Mouse (Mus musculus) gastrocnemius, postnatal 25 days (tissue): ENCODE results near the gene Padi3. TPM values are rescaled to one million over a fixed set of nuclear protein-coding genes. Genes with fewer than 3 reads are reported as not detected.

Experiments used
- DNase-seq: peaks from one replicate; pipeline ENCODE4 v3.0.0; 2022
- long read RNA-seq, 2 experiments: library from polyadenylated mRNA; stranded (forward); transcript quantifications; one replicate each; pipeline ENCODE4 v2.0.0; 2021
- total RNA-seq, 2 experiments: library from RNA; stranded (reverse); gene quantifications; 1 replicate in 1 of 2; 2 replicates in 1 of 2; pipeline ENCODE4 v1.2.3; 2021

The Padi3 gene
- total RNA-seq, result 1 to 10 TPM; 1.8 to 3.1 TPM
- long read RNA-seq, experiment 1, partial matches to known transcripts, result 0 of 1 reads
- long read RNA-seq, experiment 1, other reads (novel, unspliced or antisense), result 1 of 1 reads
- long read RNA-seq, experiment 2, partial matches to known transcripts, result 0 of 3 reads
- long read RNA-seq, experiment 2, other reads (novel, unspliced or antisense), result 3 of 3 reads

GRCm38 (mm10) chr4:140810458-140811260, at the start of gene Padi3:
TSS of gene Padi3 (minus strand) at chr4:140810648.
- DNase-seq, result no peak

GRCm38 (mm10) chr4:140859291-140859690, 48.8 kb upstream of the Padi3 start:
- no peak for DNase-seq

- no peak for DNase-seq
Observed at GRCm38 (mm10) chr4:140857813-140858212, 47.4 kb upstream of the Padi3 start.

- no peak for DNase-seq
Observed at GRCm38 (mm10) chr4:140857041-140857440, 46.6 kb upstream of the Padi3 start.

GRCm38 (mm10) chr4:140855151-140855550, 44.7 kb upstream of the Padi3 start:
- DNase-seq, result no peak

- no peak for DNase-seq
Observed at GRCm38 (mm10) chr4:140854455-140854864, 44.0 kb upstream of the Padi3 start.

- no peak for DNase-seq
Observed at GRCm38 (mm10) chr4:140853626-140854025, 43.2 kb upstream of the Padi3 start.

GRCm38 (mm10) chr4:140849310-140849709, 38.9 kb upstream of the Padi3 start:
- DNase-seq, result no peak

GRCm38 (mm10) chr4:140845666-140846065, 35.2 kb upstream of the Padi3 start, which contains the start of gene Padi1:
TSS of gene Padi1 (minus strand) at chr4:140845778.
- DNase-seq, result no peak

- DNase-seq, result no peak
Observed at GRCm38 (mm10) chr4:140844991-140845390, 34.5 kb upstream of the Padi3 start.

GRCm38 (mm10) chr4:140843670-140844280, 33.3 kb upstream of the Padi3 start:
- DNase-seq, result no peak

- DNase-seq, result no peak
Observed at GRCm38 (mm10) chr4:140842909-140843308, 32.5 kb upstream of the Padi3 start.

GRCm38 (mm10) chr4:140837879-140838278, 27.4 kb upstream of the Padi3 start:
- no peak for DNase-seq

GRCm38 (mm10) chr4:140836208-140836866, 25.9 kb upstream of the Padi3 start:
- no peak for DNase-seq

GRCm38 (mm10) chr4:140835682-140836081, 25.2 kb upstream of the Padi3 start:
- DNase-seq, result no peak

- DNase-seq, result no peak
Observed at GRCm38 (mm10) chr4:140834327-140834934, 24.0 kb upstream of the Padi3 start.

GRCm38 (mm10) chr4:140832821-140833220, 22.4 kb upstream of the Padi3 start:
- DNase-seq, result no peak

GRCm38 (mm10) chr4:140831808-140832207, 21.4 kb upstream of the Padi3 start:
- no peak for DNase-seq

GRCm38 (mm10) chr4:140827237-140827636, 16.8 kb upstream of the Padi3 start:
- DNase-seq, result no peak

- no peak for DNase-seq
Observed at GRCm38 (mm10) chr4:140825942-140826341, 15.5 kb upstream of the Padi3 start.

GRCm38 (mm10) chr4:140821988-140822387, 11.5 kb upstream of the Padi3 start:
- DNase-seq, result no peak

- DNase-seq, result no peak
Observed at GRCm38 (mm10) chr4:140817413-140817812, 7.0 kb upstream of the Padi3 start.
